ENCODE assay signal across 10 mouse cellular contexts in the genomic region with DNA sequence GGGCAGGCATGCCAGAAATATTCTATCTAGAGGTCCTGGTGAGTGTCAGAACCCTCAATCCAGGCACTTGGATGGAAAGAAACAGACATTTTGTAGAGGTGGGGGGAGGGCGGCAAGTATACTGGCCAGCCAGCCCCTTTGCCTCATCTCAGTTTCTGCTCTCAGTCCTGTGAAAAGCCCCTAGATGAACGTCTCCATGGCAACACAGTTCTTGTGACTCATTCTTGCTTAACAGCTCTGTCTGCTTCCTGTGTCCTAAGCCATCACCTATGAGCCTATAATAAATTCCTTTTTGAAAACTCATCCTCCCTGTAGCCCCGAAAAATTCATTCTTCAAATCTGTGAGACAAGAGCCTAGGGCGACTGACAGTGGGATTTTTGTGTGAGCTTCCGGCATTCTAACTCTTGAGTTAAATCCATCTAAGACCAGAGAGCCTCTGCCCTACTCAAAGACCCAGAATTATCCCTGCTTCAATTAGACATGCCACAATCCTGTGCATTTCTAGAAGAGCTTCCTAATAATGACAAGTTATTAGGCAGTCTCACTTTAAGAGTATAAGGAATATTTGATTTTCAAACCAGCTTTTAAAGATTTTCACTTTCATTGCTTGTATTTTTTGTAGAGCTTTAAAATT.
DNase-seq lines count a peak whose midpoint lies in the region; ATAC-seq and TF ChIP-seq lines count a peak whose summit lies in the region.
"Had no signal": no experiment of that assay in that cellular context is flagged by ENCODE, and none has a peak within 500 bp of the region (broad histone marks: within the 10 kb centered on the region; RNA-seq: fewer than 3 reads in every experiment).

No protein-coding gene starts in this region.

- H3K4me2 ChIP-seq in hindbrain, embryonic 11.5 days (replicated peaks; ENCODE audit: low read depth, low read length), result no peak overlapping the region
- H3K4me2 ChIP-seq in midbrain, postnatal 0 days (ENCODE audit: low read depth, low read length, poor library complexity, severe bottlenecking), result 0 out of 2 replicates have a peak overlapping the region, but pooled peaks have one; percentile 9
- H3K4me2 ChIP-seq in kidney, embryonic 14.5 days (replicated peaks; ENCODE audit: low read depth, low read length), result no peak overlapping the region
- H3K4me2 ChIP-seq: stomach, embryonic 15.5 days had no signal

- ATAC-seq in hindbrain, embryonic 11.5 days (ENCODE audit: low FRiP score), result peak; percentile 82
- ATAC-seq in midbrain, postnatal 0 days (ENCODE audit: low FRiP score), result peak; percentile 85
- no peak for ATAC-seq in kidney, embryonic 14.5 days (ENCODE audit: low FRiP score, low TSS enrichment)

- H3K36me3 ChIP-seq in hindbrain, embryonic 11.5 days (ENCODE audit: control insufficient read depth, insufficient read depth, low read length), result no peaks in the 10 kb centered on the region
- no peaks in the 10 kb centered on the region for H3K36me3 ChIP-seq in midbrain, postnatal 0 days (ENCODE audit: insufficient read depth, low read length)
- no peaks in the 10 kb centered on the region for H3K36me3 ChIP-seq in kidney, adult 2 months (ENCODE audit: control insufficient read depth, insufficient read depth, low read length)
- no peaks in the 10 kb centered on the region for H3K36me3 ChIP-seq in kidney, embryonic 14.5 days (ENCODE audit: control insufficient read depth, insufficient read depth, low read length)
- H3K36me3 ChIP-seq: stomach, embryonic 15.5 days had no signal

- H3K27me3 ChIP-seq in hindbrain, embryonic 11.5 days (ENCODE audit: control insufficient read depth, insufficient read depth, low read length), result no peaks in the 10 kb centered on the region
- no peaks in the 10 kb centered on the region for H3K27me3 ChIP-seq in midbrain, postnatal 0 days (ENCODE audit: insufficient read depth, low read length)
- H3K27me3 ChIP-seq in kidney, adult 2 months (replicated peaks; ENCODE audit: control insufficient read depth, insufficient read depth, low read length), result no peaks in the 10 kb centered on the region
- no peaks in the 10 kb centered on the region for H3K27me3 ChIP-seq in kidney, embryonic 14.5 days (ENCODE audit: control insufficient read depth, insufficient read depth, low read length)
- H3K27me3 ChIP-seq: stomach, embryonic 15.5 days had no signal

- TF ChIP-seq CTCF in midbrain, postnatal 0 days (IDR thresholded peaks at IDR 0.05), result no peak
- TF ChIP-seq CTCF in kidney, adult 2 months (conservative IDR thresholded peaks at IDR 0.05; ENCODE audit: insufficient read depth, insufficient read length, low read depth, low read length), result no peak

- no peaks in the 10 kb centered on the region for H3K9me3 ChIP-seq in hindbrain, embryonic 11.5 days (ENCODE audit: control insufficient read depth, low read length)
- H3K9me3 ChIP-seq in midbrain, postnatal 0 days (ENCODE audit: low read length), result no peaks in the 10 kb centered on the region
- no peaks in the 10 kb centered on the region for H3K9me3 ChIP-seq in kidney, embryonic 14.5 days (ENCODE audit: control insufficient read depth, low read length)
- H3K9me3 ChIP-seq: stomach, embryonic 15.5 days had no signal

- H3K4me1 ChIP-seq in hindbrain, embryonic 11.5 days (replicated peaks; ENCODE audit: control insufficient read depth, insufficient read depth, low read length), result no peaks in the 10 kb centered on the region
- H3K4me1 ChIP-seq in midbrain, postnatal 0 days (ENCODE audit: insufficient read depth, low read length), result no peaks in the 10 kb centered on the region
- no peaks in the 10 kb centered on the region for H3K4me1 ChIP-seq in kidney, adult 2 months (ENCODE audit: control insufficient read depth, insufficient read depth, low read length)
- H3K4me1 ChIP-seq in kidney, embryonic 14.5 days (ENCODE audit: control insufficient read depth, insufficient read depth, low read length), result no peaks in the 10 kb centered on the region
- H3K4me1 ChIP-seq: stomach, embryonic 15.5 days had no signal

- DNase-seq in adrenal gland, adult 2 months, result peak; percentile 5
- no peak for DNase-seq in adrenal gland, postnatal 4 days (ENCODE audit: low spot score in 2 of 2)
- DNase-seq in brain, embryonic 18.5 days (ENCODE audit: low read depth, low spot score), result peak; percentile 16
- DNase-seq in hindbrain, embryonic 11.5 days (ENCODE audit: low spot score), result peak; percentile 38
- DNase-seq in midbrain, postnatal 0 days (ENCODE audit: low spot score), result peak; percentile 69
- DNase-seq in kidney, adult 11 months, result no peak
- DNase-seq in kidney, adult 2 months, result no peak

- TF ChIP-seq POLR2A in kidney, adult 2 months (IDR thresholded peaks at IDR 0.05; ENCODE audit: low read depth, low read length), result no peak

- no peak overlapping the region for H3K4me3 ChIP-seq in hindbrain, embryonic 11.5 days (ENCODE audit: low read depth, low read length)
- no peak overlapping the region for H3K4me3 ChIP-seq in midbrain, postnatal 0 days (ENCODE audit: low read depth, low read length)
- no peak overlapping the region for H3K4me3 ChIP-seq in kidney, adult 2 months (ENCODE audit: insufficient read depth, low read depth, low read length)
- no peak overlapping the region for H3K4me3 ChIP-seq in kidney, embryonic 14.5 days (ENCODE audit: low read length)
- H3K4me3 ChIP-seq: left cerebral cortex, adult 2 months; stomach, embryonic 15.5 days had no signal

- no peak overlapping the region for H3K27ac ChIP-seq in hindbrain, embryonic 11.5 days (ENCODE audit: low read depth, low read length)
- peak overlapping the region; percentile 47; the same call in 1 of the 2 replicates for H3K27ac ChIP-seq in midbrain, postnatal 0 days (ENCODE audit: low read depth, low read length)
- no peak overlapping the region for H3K27ac ChIP-seq in kidney, adult 2 months (ENCODE audit: insufficient read depth, low read depth, low read length)
- H3K27ac ChIP-seq in kidney, embryonic 14.5 days (ENCODE audit: low read depth, low read length), result no peak overlapping the region
- H3K27ac ChIP-seq: left cerebral cortex, adult 2 months; stomach, embryonic 15.5 days had no signal

- WGBS in hindbrain, embryonic 11.5 days, result 41% methylated on average over 5 of the region's 5 CpGs
- WGBS in midbrain, postnatal 0 days, result 24% methylated on average over 5 of the region's 5 CpGs
- WGBS in kidney, adult 2 months, result 46% methylated on average over 5 of the region's 5 CpGs
- WGBS in kidney, embryonic 14.5 days, result 53% methylated on average over 5 of the region's 5 CpGs

- no peak overlapping the region for H3K9ac ChIP-seq in hindbrain, embryonic 11.5 days (ENCODE audit: low read depth, low read length)
- no peak overlapping the region for H3K9ac ChIP-seq in midbrain, postnatal 0 days (replicated peaks; ENCODE audit: low read length, poor library complexity, severe bottlenecking)
- H3K9ac ChIP-seq in kidney, embryonic 14.5 days (ENCODE audit: low read depth, low read length), result no peak overlapping the region
- H3K9ac ChIP-seq: stomach, embryonic 15.5 days had no signal

Comparison
In these comparisons a context has a peak if more than half of its experiments do, and no peak if none do; other contexts are left out.
1. DNase-seq: peak in adrenal gland, adult 2 months (single experiment), brain, embryonic 18.5 days (single experiment), hindbrain, embryonic 11.5 days (single experiment) and midbrain, postnatal 0 days (single experiment); none in adrenal gland, postnatal 4 days (0 of 2), kidney, adult 11 months (single experiment) and kidney, adult 2 months (single experiment).